Mouse (Mus musculus): ENCODE data around the gene Odf3.

DNA sequence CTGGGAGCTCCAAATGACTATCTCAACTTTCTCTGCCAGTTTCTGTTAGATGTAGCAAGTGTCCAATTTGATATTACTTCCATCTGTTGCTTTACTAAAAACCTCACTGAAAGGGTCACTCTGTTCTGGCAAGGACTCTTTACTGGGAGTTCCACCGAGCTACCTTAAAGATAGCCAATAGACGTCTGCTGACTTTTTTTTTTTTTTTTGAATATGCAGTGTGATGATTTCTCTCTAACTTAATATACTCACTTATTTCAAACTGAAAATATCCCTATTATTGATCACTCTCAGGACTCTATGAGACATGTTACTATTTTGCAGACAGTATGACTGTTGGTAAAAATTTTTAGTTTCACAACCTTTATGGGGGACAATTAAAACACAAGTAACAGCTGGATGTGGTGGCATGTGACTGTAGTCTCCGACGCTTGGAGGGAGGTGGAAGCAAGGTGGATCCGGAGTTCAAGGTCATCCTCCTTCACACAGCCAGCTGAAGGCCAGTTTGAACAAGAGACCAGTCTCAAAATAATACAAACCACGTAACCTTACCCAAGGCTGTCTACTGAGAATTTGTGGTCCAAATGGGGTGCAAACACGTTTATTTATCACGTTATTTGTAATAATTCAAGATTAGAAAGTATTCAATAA is 33.4 kb downstream of the Odf3 start:
- TF ChIP-seq CTCF (IDR thresholded peaks at IDR 0.05) (no peak), EP300 (IDR thresholded peaks at IDR 0.05) (no peak)
